Mouse (Mus musculus) G1E (cell line): Measurements from ENCODE around the gene Nsg2. TPM values are rescaled to one million over a fixed set of nuclear protein-coding genes. Genes with fewer than 3 reads are reported as not detected.
"Not testable (repeated sequence)": the region's sequence is repeated elsewhere in the genome, so short reads cannot be mapped to it uniquely, and the experiment has no call there.

Experiments
- ATAC-seq: 2 replicates; pipeline ENCODE4 v1.8.0; 2016; ENCODE audit warnings: mild to moderate bottlenecking; ENCODE audit not compliant: insufficient number of reproducible peaks, poor library complexity, low FRiP score, severe bottlenecking; ENCODE audit errors: extremely low read depth
- DNase-seq: peaks from one replicate; pipeline ENCODE4 v3.0.0; 2012; ENCODE audit warnings: low spot score
- H3K27me3 ChIP-seq: 2 replicates; pipeline ENCODE4 v1.6.1; 2012; ENCODE audit warnings: mild to moderate bottlenecking, low read length, inconsistent platforms; ENCODE audit not compliant: insufficient read depth
- H3K36me3 ChIP-seq: replicated peaks from 2 replicates; pipeline ENCODE3; 2012; ENCODE audit warnings: mild to moderate bottlenecking, inconsistent platforms
- H3K4me1 ChIP-seq: 2 replicates; pipeline ENCODE4 v1.6.1; 2012; ENCODE audit warnings: low read depth, low read length, inconsistent platforms, mixed read lengths; ENCODE audit not compliant: insufficient read depth
- H3K4me3 ChIP-seq: 2 replicates; pipeline ENCODE4 v1.5.1; 2012; ENCODE audit warnings: low read depth, mild to moderate bottlenecking, inconsistent platforms, low read length, moderate library complexity, mixed read lengths
- H3K9me3 ChIP-seq: replicated peaks from 2 replicates; pipeline ENCODE4 v1.6.1; 2012; ENCODE audit warnings: inconsistent platforms
- CTCF ChIP-seq: IDR thresholded peaks from 2 replicates; pipeline ENCODE4 v1.5.1; 2012; ENCODE audit warnings: low read depth, low read length, inconsistent platforms, mixed read lengths
- GATA1 ChIP-seq: IDR thresholded peaks from 2 replicates; pipeline ENCODE4 v1.6.1; 2012; ENCODE audit warnings: borderline replicate concordance, low read length, inconsistent platforms, mixed read lengths
- GATA2 ChIP-seq: IDR thresholded peaks from 2 replicates; pipeline ENCODE4 v1.6.1; 2012; ENCODE audit warnings: low read depth, low read length, inconsistent platforms, borderline replicate concordance
- POLR2AphosphoS5 ChIP-seq: IDR thresholded peaks from 2 replicates; pipeline ENCODE4 v1.6.1; 2012; ENCODE audit warnings: low read depth, low read length, inconsistent platforms; ENCODE audit not compliant: insufficient replicate concordance
- TAL1 ChIP-seq: conservative IDR thresholded peaks from 2 replicates; pipeline ENCODE4 v1.6.1; 2012; ENCODE audit warnings: low read depth, low read length, inconsistent platforms, mixed read lengths
- polyA plus RNA-seq: library from polyadenylated mRNA; stranded (reverse); fragments of >175 nt; gene quantifications from 2 replicates; pipeline ENCODE4 v1.2.3, GENCODE M21; 2012
- total RNA-seq, 2 experiments: library from RNA; stranded (forward) in 1 of 2; stranded (reverse) in 1 of 2; fragments of 200-1000 nt in 1 of 2; fragments of >200 nt in 1 of 2; fragmentation: Nextera tagmentation in 1 of 2; gene quantifications; 2 replicates each; pipeline ENCODE4 v1.2.3; 2014 to 2017

Gene Nsg2
- total and polyA plus RNA-seq, 3 experiments: 0.49 TPM; not detected in 2

DNA sequence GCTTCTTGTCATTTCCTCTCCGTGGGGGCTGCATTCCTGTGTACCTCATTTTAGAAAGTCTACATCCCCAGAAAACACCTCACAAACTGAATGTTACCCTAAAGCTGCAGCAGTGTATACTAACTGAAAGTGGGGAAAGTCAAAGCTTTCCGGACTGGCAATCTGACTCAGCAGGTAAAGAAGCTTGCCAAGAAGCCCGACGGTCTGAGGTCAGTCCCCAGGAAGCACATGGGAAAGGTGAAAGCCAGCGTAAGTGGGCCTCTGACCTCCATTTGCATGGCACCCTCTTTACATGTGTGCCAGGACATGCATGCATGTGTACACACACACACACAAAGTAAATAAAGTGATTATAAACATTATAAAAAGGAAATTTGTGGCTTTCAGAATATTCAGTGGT is 24.6 kb upstream of the Nsg2 start:
- no peak for ATAC-seq
- H3K4me1 ChIP-seq: no peaks in the 10 kb centered on the region
- no peak overlapping the region for H3K4me3 ChIP-seq
- no peaks in the 10 kb centered on the region for H3K9me3 ChIP-seq
- no peaks in the 10 kb centered on the region for H3K27me3 ChIP-seq
- no peak for DNase-seq
- H3K36me3 ChIP-seq: no peaks in the 10 kb centered on the region
- no peak for TF ChIP-seq TAL1
- TF ChIP-seq GATA2: no peak
- no peak for TF ChIP-seq CTCF
- no peak for TF ChIP-seq POLR2AphosphoS5
- no peak for TF ChIP-seq GATA1

GRCm38 (mm10) chr11:31976137-31976536 is 24.1 kb upstream of the Nsg2 start:
- ATAC-seq: no peak
- Histone ChIP-seq H3K4me3 (no peak overlapping the region), H3K9me3 (no peaks in the 10 kb centered on the region), H3K27me3 (no peaks in the 10 kb centered on the region), H3K4me1 (no peaks in the 10 kb centered on the region), H3K36me3 (no peaks in the 10 kb centered on the region)
- no peak for DNase-seq
- no peak for TF ChIP-seq GATA2
- no peak for TF ChIP-seq TAL1
- no peak for TF ChIP-seq CTCF
- no peak for TF ChIP-seq GATA1
- no peak for TF ChIP-seq POLR2AphosphoS5

GRCm38 (mm10) chr11:31980089-31980488 is 20.2 kb upstream of the Nsg2 start:
- H3K9me3 ChIP-seq, H3K4me3 ChIP-seq, H3K4me1 ChIP-seq, ATAC-seq, H3K27me3 ChIP-seq, DNase-seq, H3K36me3 ChIP-seq: not testable (repeated sequence)

DNA sequence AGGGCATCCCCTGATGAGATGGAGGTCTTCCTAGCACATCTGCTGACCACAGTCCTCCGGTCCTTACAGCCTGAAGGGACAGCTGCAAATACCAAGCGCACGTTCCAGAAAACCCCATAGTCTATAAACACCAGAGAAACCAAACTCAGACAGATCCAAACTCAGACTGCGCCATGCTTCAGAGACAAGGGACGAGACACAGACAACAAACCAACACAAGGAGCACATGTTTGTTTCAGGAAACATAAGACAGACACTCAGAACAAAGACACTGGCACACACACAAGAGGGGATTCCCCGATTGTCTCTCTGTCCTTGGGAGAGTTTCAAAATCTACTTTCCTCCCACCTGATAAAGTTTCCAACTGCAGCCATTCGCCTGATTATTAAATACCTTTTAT is 18.4 kb upstream of the Nsg2 start:
- DNase-seq (no peak), ATAC-seq (no peak)
- no peaks in the 10 kb centered on the region for H3K36me3 ChIP-seq
- H3K4me1 ChIP-seq: no peaks in the 10 kb centered on the region
- H3K27me3 ChIP-seq: peaks cover 2% of the 10 kb centered on the region
- H3K4me3 ChIP-seq: no peak overlapping the region
- H3K9me3 ChIP-seq: no peaks in the 10 kb centered on the region
- TF ChIP-seq GATA1 (no peak), TAL1 (no peak), POLR2AphosphoS5 (no peak), CTCF (no peak), GATA2 (no peak)

DNA sequence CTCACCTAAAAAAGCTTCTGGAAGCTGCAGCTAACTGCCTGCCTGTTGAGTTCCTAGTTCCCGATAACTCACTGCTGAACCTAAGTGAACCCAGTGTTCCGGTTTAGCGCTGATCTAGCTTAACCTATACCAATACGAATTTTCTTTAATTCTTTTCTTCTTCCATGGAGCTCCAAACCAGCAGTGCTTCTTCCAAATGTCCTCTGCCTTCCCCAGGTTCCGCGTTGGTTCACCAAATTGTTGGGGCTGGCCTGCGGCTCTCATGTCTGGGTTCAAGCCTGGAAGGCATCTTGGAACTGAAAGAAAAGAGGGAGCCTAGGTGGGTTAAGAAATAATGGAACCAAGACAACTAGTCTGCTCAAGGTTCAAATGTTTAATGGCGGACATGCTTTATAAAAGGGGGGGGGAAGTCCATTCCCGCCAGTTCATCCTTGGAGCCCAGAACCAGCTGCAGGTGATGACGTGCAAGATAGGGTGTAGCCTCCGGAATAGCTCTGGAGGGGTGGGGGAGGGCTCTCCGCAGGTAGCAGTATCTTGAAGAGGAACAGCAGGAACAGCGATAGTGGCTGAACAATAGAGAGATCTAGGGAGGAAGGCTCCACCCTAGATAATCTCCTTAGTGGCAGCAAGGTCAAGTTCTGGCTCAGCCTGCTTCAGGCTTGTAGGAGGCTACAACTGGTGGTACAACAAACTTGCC is 17.9 kb upstream of the Nsg2 start:
- H3K4me3 ChIP-seq, DNase-seq, H3K9me3 ChIP-seq, ATAC-seq, H3K36me3 ChIP-seq, H3K4me1 ChIP-seq, H3K27me3 ChIP-seq: not testable (repeated sequence)

- no peaks in the 10 kb centered on the region for H3K36me3 ChIP-seq
- no peaks in the 10 kb centered on the region for H3K9me3 ChIP-seq
- no peaks in the 10 kb centered on the region for H3K4me1 ChIP-seq
- no peak overlapping the region for H3K4me3 ChIP-seq
- H3K27me3 ChIP-seq: peaks cover 2% of the 10 kb centered on the region
- ATAC-seq (no peak), DNase-seq (no peak)
- no peak for TF ChIP-seq CTCF
- TF ChIP-seq TAL1: no peak
- TF ChIP-seq GATA2: no peak
- TF ChIP-seq GATA1: no peak
- TF ChIP-seq POLR2AphosphoS5: no peak
Measured at GRCm38 (mm10) chr11:31983249-31983648, 17.0 kb upstream of the Nsg2 start.

DNA sequence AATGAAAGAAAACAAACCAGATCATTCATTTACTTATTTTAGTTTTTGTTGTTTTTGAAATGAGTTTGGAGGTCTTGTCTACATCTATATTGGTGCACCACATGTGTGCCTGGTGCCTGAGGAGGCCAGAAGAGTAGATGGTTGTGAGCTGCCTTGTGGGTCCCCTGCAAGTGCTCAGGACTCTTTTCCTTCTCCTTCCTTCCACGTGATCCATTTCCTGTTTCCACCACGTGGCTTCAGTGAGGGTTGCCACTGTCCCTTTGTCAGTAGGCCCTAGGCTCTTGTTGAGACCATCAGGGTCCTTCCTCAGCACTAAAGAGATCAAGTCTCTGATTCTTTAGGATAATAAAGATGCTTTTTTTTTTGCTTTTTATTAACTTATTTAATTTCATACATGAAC is 15.5 kb upstream of the Nsg2 start:
- no peak for DNase-seq
- no peaks in the 10 kb centered on the region for H3K9me3 ChIP-seq
- no peak overlapping the region for H3K4me3 ChIP-seq
- no peak for ATAC-seq
- H3K4me1 ChIP-seq: no peaks in the 10 kb centered on the region
- no peak for TF ChIP-seq POLR2AphosphoS5
- TF ChIP-seq GATA2: no peak
- no peak for TF ChIP-seq GATA1
- no peak for TF ChIP-seq TAL1
- no peaks in the 10 kb centered on the region for H3K36me3 ChIP-seq
- H3K27me3 ChIP-seq: peaks cover 2% of the 10 kb centered on the region
